Mouse (Mus musculus): ENCODE measurements at regions not wholly inside any gene's neighbourhood (a gene's known extent, or its start where the extent isn't known, plus 50 kb on each side); places are given as distances from the start of the nearest gene placed in this dataset.

DNA sequence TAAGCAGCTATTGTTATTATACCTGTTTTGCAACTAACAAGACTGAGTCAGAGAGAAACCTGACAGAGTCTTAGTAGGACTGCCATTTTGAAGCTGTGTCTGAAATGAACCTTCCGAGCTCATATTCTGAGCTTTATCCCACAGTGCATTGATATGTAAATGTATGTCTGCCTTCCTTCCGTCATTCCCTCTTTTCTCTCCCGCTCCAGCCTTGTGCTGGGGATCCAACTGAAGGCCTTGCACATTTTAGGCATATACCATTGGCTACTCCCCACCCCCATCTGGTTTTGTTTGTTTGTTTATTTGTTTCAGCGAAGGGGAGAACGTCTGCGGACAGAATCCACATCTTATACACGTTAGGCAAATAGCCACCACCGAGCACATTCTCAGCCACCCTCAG lies 57.2 kb upstream of the Map4k3 start:
- TF ChIP-seq EP300 (IDR thresholded peaks at IDR 0.05; ENCODE audit: low read depth in 1 of 2, low read length in 2 of 2) (no peak), POLR2A (IDR thresholded peaks at IDR 0.05; ENCODE audit: control insufficient read depth in 1 of 2, insufficient read depth in 1 of 2, low read depth in 1 of 2, low read length in 2 of 2, poor library complexity in 1 of 2) (no peak)

Measured in MEL (cell line).